Mouse (Mus musculus) cerebellum, adult 2 months (tissue): ENCODE measurements at regions not wholly inside any gene's neighbourhood (a gene's known extent, or its start where the extent isn't known, plus 50 kb on each side); places are given as distances from the start of the nearest gene placed in this dataset.

ENCODE experiments used
- CTCF ChIP-seq: fragments of 200-500 bp; IDR thresholded peaks from 2 replicates; pipeline ENCODE4 v1.5.1; 2011; ENCODE audit warnings: low read depth, mild to moderate bottlenecking, control low read depth, low read length, moderate library complexity, borderline replicate concordance; ENCODE audit not compliant: insufficient read depth
- POLR2A ChIP-seq: fragments of 200-500 bp; IDR thresholded peaks from 2 replicates; pipeline ENCODE4 v1.6.1; 2011; ENCODE audit warnings: low read length, control low read depth, borderline replicate concordance; ENCODE audit not compliant: insufficient read depth

DNA sequence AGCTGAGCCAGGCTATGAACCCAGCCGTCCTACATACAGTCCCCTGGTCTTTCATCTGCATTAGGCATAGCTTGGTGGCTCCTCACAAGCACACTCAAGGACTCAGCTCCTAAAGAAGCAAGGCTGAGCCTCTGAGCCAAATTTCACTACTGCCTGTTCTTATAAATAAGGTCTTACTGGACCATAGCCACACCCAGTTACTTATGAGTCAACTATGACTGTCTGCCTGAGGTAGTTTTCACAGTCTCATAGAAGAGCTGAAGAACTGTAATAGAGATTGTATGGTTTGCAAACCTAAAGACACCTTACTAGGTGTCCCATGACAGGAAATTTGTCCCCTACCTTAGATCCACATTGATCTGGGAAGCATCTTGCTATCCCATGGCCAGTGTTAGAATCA lies 204.1 kb upstream of the Jmjd1c start:
- TF ChIP-seq POLR2A, result no peak
- TF ChIP-seq CTCF, result no peak
